Mouse (Mus musculus): ENCODE measurements around the gene Tmem217. TPM values are rescaled to one million over a fixed set of nuclear protein-coding genes. Genes with fewer than 3 reads are reported as not detected.

The Tmem217 gene
- polyA plus RNA-seq, 1 experiment = not detected

GRCm38 (mm10) chr17:29549543-29550428, 2.4 kb downstream of the Tmem217 start, which contains the start of the genes Gm17657 and Tbc1d22b:
Gm17657 (minus strand) TSS chr17:29549638.
Tbc1d22b (plus strand) TSS chr17:29549785.
- Histone ChIP-seq H3K27ac (ENCODE audit: insufficient read depth, low read length) (no peak within 1 kb of the TSS), H3K4me3 (ENCODE audit: insufficient read depth, low read length) (peak within 1 kb of the TSS; percentile 93), H3K4me1 (ENCODE audit: control insufficient read depth, insufficient read depth, low read length) (peaks cover 6% of the 10 kb centered on the region; the same call in 1 of the 2 replicates)
- peak; percentile 68 for TF ChIP-seq POLR2A (IDR thresholded peaks at IDR 0.05; ENCODE audit: low read depth, low read length)
- TF ChIP-seq CTCF (IDR thresholded peaks at IDR 0.05; ENCODE audit: borderline replicate concordance, insufficient read depth, low read length) = no peak

- H3K4me1 ChIP-seq (ENCODE audit: control insufficient read depth, insufficient read depth, low read length) = peaks cover 6% of the 10 kb centered on the region; the same call in 1 of the 2 replicates
- H3K4me3 ChIP-seq (ENCODE audit: insufficient read depth, low read length) = no peak overlapping the region
- H3K27ac ChIP-seq (ENCODE audit: insufficient read depth, low read length) = no peak overlapping the region
- TF ChIP-seq POLR2A (IDR thresholded peaks at IDR 0.05; ENCODE audit: low read depth, low read length) = no peak
- no peak for TF ChIP-seq CTCF (IDR thresholded peaks at IDR 0.05; ENCODE audit: borderline replicate concordance, insufficient read depth, low read length)
Measured at GRCm38 (mm10) chr17:29548994-29549393, 3.2 kb downstream of the Tmem217 start.

- TF ChIP-seq CTCF (IDR thresholded peaks at IDR 0.05; ENCODE audit: borderline replicate concordance, insufficient read depth, low read length) (no peak), POLR2A (IDR thresholded peaks at IDR 0.05; ENCODE audit: low read depth, low read length) (no peak)
- no peak overlapping the region for H3K4me3 ChIP-seq (ENCODE audit: insufficient read depth, low read length)
- H3K27ac ChIP-seq (ENCODE audit: insufficient read depth, low read length) = no peak overlapping the region
- H3K4me1 ChIP-seq (ENCODE audit: control insufficient read depth, insufficient read depth, low read length) = peaks cover 6% of the 10 kb centered on the region; the same call in 1 of the 2 replicates
Measured at GRCm38 (mm10) chr17:29548494-29548893, 3.7 kb downstream of the Tmem217 start.

- Histone ChIP-seq H3K4me1 (ENCODE audit: control insufficient read depth, insufficient read depth, low read length) (0 out of 2 replicates have a peak, but pooled peaks cover 2% of the 10 kb centered on the region), H3K4me3 (ENCODE audit: insufficient read depth, low read length) (no peak overlapping the region), H3K27ac (ENCODE audit: insufficient read depth, low read length) (no peak overlapping the region)
- TF ChIP-seq POLR2A (IDR thresholded peaks at IDR 0.05; ENCODE audit: low read depth, low read length) (no peak), CTCF (IDR thresholded peaks at IDR 0.05; ENCODE audit: borderline replicate concordance, insufficient read depth, low read length) (no peak)
Measured at GRCm38 (mm10) chr17:29545241-29545640, 6.9 kb downstream of the Tmem217 start.

GRCm38 (mm10) chr17:29544064-29544463, 8.1 kb downstream of the Tmem217 start:
- TF ChIP-seq CTCF (IDR thresholded peaks at IDR 0.05; ENCODE audit: borderline replicate concordance, insufficient read depth, low read length) (no peak), POLR2A (IDR thresholded peaks at IDR 0.05; ENCODE audit: low read depth, low read length) (no peak)
- Histone ChIP-seq H3K27ac (ENCODE audit: insufficient read depth, low read length) (no peak overlapping the region), H3K4me3 (ENCODE audit: insufficient read depth, low read length) (no peak overlapping the region), H3K4me1 (ENCODE audit: control insufficient read depth, insufficient read depth, low read length) (0 out of 2 replicates have a peak, but pooled peaks cover 2% of the 10 kb centered on the region)

GRCm38 (mm10) chr17:29542831-29543690, 9.1 kb downstream of the Tmem217 start:
- no peak overlapping the region for H3K4me3 ChIP-seq (ENCODE audit: insufficient read depth, low read length)

GRCm38 (mm10) chr17:29541419-29541818, 10.8 kb downstream of the Tmem217 start:
- H3K4me1 ChIP-seq (ENCODE audit: control insufficient read depth, insufficient read depth, low read length) = 0 out of 2 replicates have a peak, but pooled peaks cover 2% of the 10 kb centered on the region
- no peak for TF ChIP-seq CTCF (IDR thresholded peaks at IDR 0.05; ENCODE audit: borderline replicate concordance, insufficient read depth, low read length)
- no peak for TF ChIP-seq POLR2A (IDR thresholded peaks at IDR 0.05; ENCODE audit: low read depth, low read length)
- H3K27ac ChIP-seq (ENCODE audit: insufficient read depth, low read length) = peak overlapping the region; percentile 13; the same call in 1 of the 2 replicates
- no peak overlapping the region for H3K4me3 ChIP-seq (ENCODE audit: insufficient read depth, low read length)

More at GRCm38 (mm10) chr17:29542831-29543690, 9.1 kb downstream of the Tmem217 start:
- Histone ChIP-seq H3K4me1 (ENCODE audit: control insufficient read depth, insufficient read depth, low read length) (0 out of 2 replicates have a peak, but pooled peaks cover 2% of the 10 kb centered on the region), H3K27ac (ENCODE audit: insufficient read depth, low read length) (no peak overlapping the region)
- no peak for TF ChIP-seq CTCF (IDR thresholded peaks at IDR 0.05; ENCODE audit: borderline replicate concordance, insufficient read depth, low read length)
- TF ChIP-seq POLR2A (IDR thresholded peaks at IDR 0.05; ENCODE audit: low read depth, low read length) = no peak

- H3K4me3 ChIP-seq (ENCODE audit: insufficient read depth, low read length) = no peak overlapping the region
- TF ChIP-seq CTCF (IDR thresholded peaks at IDR 0.05; ENCODE audit: borderline replicate concordance, insufficient read depth, low read length) (no peak), POLR2A (IDR thresholded peaks at IDR 0.05; ENCODE audit: low read depth, low read length) (no peak)
- H3K4me1 ChIP-seq (ENCODE audit: control insufficient read depth, insufficient read depth, low read length) = 0 out of 2 replicates have a peak, but pooled peaks cover 2% of the 10 kb centered on the region
- H3K27ac ChIP-seq (ENCODE audit: insufficient read depth, low read length) = no peak overlapping the region
Measured at GRCm38 (mm10) chr17:29540426-29540825, 11.8 kb downstream of the Tmem217 start.

- no peak overlapping the region for H3K27ac ChIP-seq (ENCODE audit: insufficient read depth, low read length)
- 0 out of 2 replicates have a peak, but pooled peaks cover 4% of the 10 kb centered on the region for H3K4me1 ChIP-seq (ENCODE audit: control insufficient read depth, insufficient read depth, low read length)
- no peak for TF ChIP-seq POLR2A (IDR thresholded peaks at IDR 0.05; ENCODE audit: low read depth, low read length)
- no peak for TF ChIP-seq CTCF (IDR thresholded peaks at IDR 0.05; ENCODE audit: borderline replicate concordance, insufficient read depth, low read length)
- H3K4me3 ChIP-seq (ENCODE audit: insufficient read depth, low read length) = no peak overlapping the region
Measured at GRCm38 (mm10) chr17:29533866-29534265, 18.3 kb downstream of the Tmem217 start.
